Mouse (Mus musculus) small intestine, adult 2 months (tissue): Measurements from ENCODE around the gene Hist1h2bg.
"Not testable (repeated sequence)": the region's sequence is repeated elsewhere in the genome, so short reads cannot be mapped to it uniquely, and the experiment has no call there.

Experiments used
- CTCF ChIP-seq: fragments of 200-500 bp; IDR thresholded peaks from 2 replicates; pipeline ENCODE4 v1.5.1; 2012; ENCODE audit warnings: low read depth, mild to moderate bottlenecking, control low read depth, inconsistent platforms, low read length, moderate library complexity, mixed read lengths; ENCODE audit not compliant: insufficient replicate concordance, insufficient read length; ENCODE audit errors: extremely low read depth
- POLR2A ChIP-seq: fragments of 200-500 bp; IDR thresholded peaks from 2 replicates; pipeline ENCODE4 v1.6.1; 2012; ENCODE audit warnings: low read depth, mild to moderate bottlenecking, control low read depth, inconsistent platforms, low read length, moderate library complexity

GRCm38 (mm10) chr13:23585442-23586098 is 14.4 kb downstream of the Hist1h2bg start:
- not testable (repeated sequence) for TF ChIP-seq CTCF
- peak; percentile 88 for TF ChIP-seq POLR2A
